Mouse (Mus musculus) kidney, adult 8-10 months (tissue): ENCODE measurements at regions not wholly inside any gene's neighbourhood (a gene's known extent, or its start where the extent isn't known, plus 50 kb on each side); places are given as distances from the start of the nearest gene placed in this dataset.

Source experiments
- DNase-seq, 2 experiments: peaks; one replicate each; pipeline ENCODE4 v3.0.0; 2022

- DNase-seq = no peak
Measured at GRCm38 (mm10) chr12:12814693-12815092, 127.0 kb downstream of the Mycn start.

GRCm38 (mm10) chr12:12812873-12813272 is 128.8 kb downstream of the Mycn start:
- no peak for DNase-seq

- DNase-seq = peak; percentile 13 to 20
Measured at GRCm38 (mm10) chr12:12810943-12811342, 130.8 kb downstream of the Mycn start.

GRCm38 (mm10) chr12:12810159-12810885 is 131.4 kb downstream of the Mycn start:
- peak; percentile 80 to 81 for DNase-seq

GRCm38 (mm10) chr12:12808120-12808519 is 133.6 kb downstream of the Mycn start:
- no peak for DNase-seq

- no peak for DNase-seq
Measured at GRCm38 (mm10) chr12:12803602-12804001, 138.1 kb downstream of the Mycn start.

- DNase-seq = no peak
Measured at GRCm38 (mm10) chr12:12802396-12802795, 139.3 kb downstream of the Mycn start.

- DNase-seq = no peak
Measured at GRCm38 (mm10) chr12:12801700-12802099, 140.0 kb downstream of the Mycn start.

- DNase-seq = no peak
Measured at GRCm38 (mm10) chr12:12800120-12800519, 141.6 kb downstream of the Mycn start.

GRCm38 (mm10) chr12:12789052-12789451 is 152.7 kb downstream of the Mycn start:
- no peak for DNase-seq

GRCm38 (mm10) chr12:12788263-12788852 is 153.4 kb downstream of the Mycn start:
- DNase-seq = no peak

GRCm38 (mm10) chr12:12787608-12788262 is 154.0 kb downstream of the Mycn start:
- DNase-seq = no peak

- DNase-seq = no peak
Measured at GRCm38 (mm10) chr12:12787161-12787560, 154.6 kb downstream of the Mycn start.

GRCm38 (mm10) chr12:12783699-12784605 is 157.8 kb downstream of the Mycn start:
- DNase-seq = no peak

- DNase-seq = no peak
Measured at GRCm38 (mm10) chr12:12781526-12781925, 160.2 kb downstream of the Mycn start.

- no peak for DNase-seq
Measured at GRCm38 (mm10) chr12:12778563-12779256, 163.0 kb downstream of the Mycn start.

GRCm38 (mm10) chr12:12777422-12777821 is 164.3 kb downstream of the Mycn start:
- DNase-seq = no peak

- DNase-seq = no peak
Measured at GRCm38 (mm10) chr12:12776783-12777182, 164.9 kb downstream of the Mycn start.

- no peak for DNase-seq
Measured at GRCm38 (mm10) chr12:12770970-12771369, 170.7 kb downstream of the Mycn start.

- DNase-seq = no peak
Measured at GRCm38 (mm10) chr12:12766510-12767304, 175.0 kb downstream of the Mycn start.

GRCm38 (mm10) chr12:12765490-12766058 is 176.1 kb downstream of the Mycn start:
- DNase-seq = no peak
